Mouse (Mus musculus) ES-Bruce4 (cell line): ENCODE measurements at regions not wholly inside any gene's neighbourhood (a gene's known extent, or its start where the extent isn't known, plus 50 kb on each side); places are given as distances from the start of the nearest gene placed in this dataset.
"Not testable (repeated sequence)": the region's sequence is repeated elsewhere in the genome, so short reads cannot be mapped to it uniquely, and the experiment has no call there.

ENCODE experiments used
- H3K27ac ChIP-seq: 2 replicates; pipeline ENCODE4 v1.5.1; 2012; ENCODE audit warnings: low read length, inconsistent platforms; ENCODE audit not compliant: insufficient read depth
- H3K27me3 ChIP-seq: 2 replicates; pipeline ENCODE4 v1.6.1; 2012; ENCODE audit warnings: mild to moderate bottlenecking, low read length, inconsistent platforms; ENCODE audit not compliant: control insufficient read depth, poor library complexity, insufficient read depth, severe bottlenecking
- H3K36me3 ChIP-seq: 2 replicates; pipeline ENCODE4 v1.6.1; 2012; ENCODE audit warnings: inconsistent platforms, mild to moderate bottlenecking, low read length, moderate library complexity; ENCODE audit not compliant: control insufficient read depth, poor library complexity, insufficient read depth, severe bottlenecking
- H3K4me1 ChIP-seq: one replicate; pipeline ENCODE4 v1.8.1; 2011; ENCODE audit warnings: low read length; ENCODE audit not compliant: control insufficient read depth, insufficient read depth
- H3K4me3 ChIP-seq: 2 replicates; pipeline ENCODE4 v1.5.1; 2011; ENCODE audit warnings: low read depth, mild to moderate bottlenecking, low read length
- H3K9ac ChIP-seq: 2 replicates; pipeline ENCODE4 v1.6.1; 2012; ENCODE audit warnings: low read depth, mild to moderate bottlenecking, inconsistent platforms; ENCODE audit not compliant: poor library complexity, severe bottlenecking
- H3K9me3 ChIP-seq: replicated peaks from 2 replicates; pipeline ENCODE4 v1.6.1; 2012; ENCODE audit warnings: mild to moderate bottlenecking, low read length, inconsistent platforms; ENCODE audit not compliant: control insufficient read depth, poor library complexity, insufficient read depth, severe bottlenecking
- CTCF ChIP-seq: IDR thresholded peaks from one replicate; pipeline ENCODE4 v1.8.1; 2011; ENCODE audit warnings: low read depth, low read length
- EP300 ChIP-seq: IDR thresholded peaks from 2 replicates; pipeline ENCODE4 v1.6.1; 2011; ENCODE audit warnings: low read depth, low read length; ENCODE audit not compliant: insufficient read depth
- POLR2A ChIP-seq: IDR thresholded peaks from one replicate; pipeline ENCODE4 v1.8.1; 2011; ENCODE audit warnings: low read length; ENCODE audit not compliant: insufficient read depth

GRCm38 (mm10) chr5:4335683-4336082, 143.5 kb downstream of the Mterf1b start:
- Histone ChIP-seq H3K9me3 (peaks cover 15% of the 10 kb centered on the region), H3K9ac (no peak overlapping the region), H3K36me3 (no peaks in the 10 kb centered on the region), H3K27ac (no peak overlapping the region), H3K4me1 (peaks cover under 1% of the 10 kb centered on the region), H3K4me3 (no peak overlapping the region), H3K27me3 (no peaks in the 10 kb centered on the region)
- TF ChIP-seq POLR2A (no peak), EP300 (no peak), CTCF (no peak)

GRCm38 (mm10) chr5:4341956-4342355, 149.8 kb downstream of the Mterf1b start:
- Histone ChIP-seq H3K9ac (no peak overlapping the region), H3K27me3 (no peaks in the 10 kb centered on the region), H3K27ac (no peak overlapping the region), H3K4me3 (no peak overlapping the region), H3K36me3 (no peaks in the 10 kb centered on the region), H3K9me3 (no peaks in the 10 kb centered on the region), H3K4me1 (peaks cover 4% of the 10 kb centered on the region)
- TF ChIP-seq EP300: no peak
- no peak for TF ChIP-seq CTCF
- TF ChIP-seq POLR2A: no peak

- H3K9ac ChIP-seq: no peak overlapping the region
- peaks cover 4% of the 10 kb centered on the region for H3K4me1 ChIP-seq
- H3K27me3 ChIP-seq: no peaks in the 10 kb centered on the region
- no peak overlapping the region for H3K27ac ChIP-seq
- H3K36me3 ChIP-seq: no peaks in the 10 kb centered on the region
- TF ChIP-seq POLR2A (no peak), EP300 (no peak), CTCF (no peak)
- no peaks in the 10 kb centered on the region for H3K9me3 ChIP-seq
- H3K4me3 ChIP-seq: no peak overlapping the region
These were observed 152.3 kb downstream of the Mterf1b start for GRCm38 (mm10) chr5:4344458-4344857.

- Histone ChIP-seq H3K36me3 (no peaks in the 10 kb centered on the region), H3K27me3 (no peaks in the 10 kb centered on the region), H3K27ac (no peak overlapping the region), H3K9me3 (no peaks in the 10 kb centered on the region), H3K4me1 (no peaks in the 10 kb centered on the region), H3K4me3 (no peak overlapping the region), H3K9ac (no peak overlapping the region)
- TF ChIP-seq EP300 (no peak), POLR2A (no peak), CTCF (no peak)
These were observed 156.2 kb downstream of the Mterf1b start for GRCm38 (mm10) chr5:4348334-4348733.

GRCm38 (mm10) chr5:4349943-4350342, 157.8 kb downstream of the Mterf1b start:
- H3K4me1 ChIP-seq: no peaks in the 10 kb centered on the region
- no peaks in the 10 kb centered on the region for H3K27me3 ChIP-seq
- no peaks in the 10 kb centered on the region for H3K9me3 ChIP-seq
- no peak for TF ChIP-seq POLR2A
- TF ChIP-seq CTCF: no peak
- no peak for TF ChIP-seq EP300
- no peaks in the 10 kb centered on the region for H3K36me3 ChIP-seq
- no peak overlapping the region for H3K9ac ChIP-seq
- H3K27ac ChIP-seq: no peak overlapping the region
- H3K4me3 ChIP-seq: no peak overlapping the region

- Histone ChIP-seq H3K9ac (no peak overlapping the region), H3K27me3 (no peaks in the 10 kb centered on the region), H3K4me3 (no peak overlapping the region), H3K4me1 (no peaks in the 10 kb centered on the region), H3K9me3 (no peaks in the 10 kb centered on the region), H3K27ac (no peak overlapping the region), H3K36me3 (no peaks in the 10 kb centered on the region)
- TF ChIP-seq EP300 (no peak), POLR2A (no peak), CTCF (no peak)
These were observed 163.6 kb downstream of the Mterf1b start for GRCm38 (mm10) chr5:4355609-4356224.

- H3K4me1 ChIP-seq, H3K27me3 ChIP-seq, H3K4me3 ChIP-seq, H3K27ac ChIP-seq, H3K9me3 ChIP-seq, H3K36me3 ChIP-seq, H3K9ac ChIP-seq: not testable (repeated sequence)
These were observed 164.5 kb downstream of the Mterf1b start for GRCm38 (mm10) chr5:4356555-4357273.

GRCm38 (mm10) chr5:4361547-4361946, 169.4 kb downstream of the Mterf1b start:
- H3K27ac ChIP-seq, H3K4me1 ChIP-seq, H3K4me3 ChIP-seq, H3K9me3 ChIP-seq, H3K27me3 ChIP-seq, H3K36me3 ChIP-seq, H3K9ac ChIP-seq: not testable (repeated sequence)

- not testable (repeated sequence) for H3K9ac ChIP-seq, H3K4me3 ChIP-seq, H3K36me3 ChIP-seq, H3K27ac ChIP-seq, H3K4me1 ChIP-seq, H3K27me3 ChIP-seq
- peaks cover 16% of the 10 kb centered on the region for H3K9me3 ChIP-seq
These were observed 192.6 kb downstream of the Mterf1b start for GRCm38 (mm10) chr5:4384719-4385118.
